Mouse (Mus musculus): ENCODE measurements around the gene Lrrc59.
A peak's percentile ranks its signal among the peaks of the same experiment; 100 is the strongest.
"Not testable (repeated sequence)": the region's sequence is repeated elsewhere in the genome, so short reads cannot be mapped to it uniquely, and the experiment has no call there.

Gene Lrrc59

DNA sequence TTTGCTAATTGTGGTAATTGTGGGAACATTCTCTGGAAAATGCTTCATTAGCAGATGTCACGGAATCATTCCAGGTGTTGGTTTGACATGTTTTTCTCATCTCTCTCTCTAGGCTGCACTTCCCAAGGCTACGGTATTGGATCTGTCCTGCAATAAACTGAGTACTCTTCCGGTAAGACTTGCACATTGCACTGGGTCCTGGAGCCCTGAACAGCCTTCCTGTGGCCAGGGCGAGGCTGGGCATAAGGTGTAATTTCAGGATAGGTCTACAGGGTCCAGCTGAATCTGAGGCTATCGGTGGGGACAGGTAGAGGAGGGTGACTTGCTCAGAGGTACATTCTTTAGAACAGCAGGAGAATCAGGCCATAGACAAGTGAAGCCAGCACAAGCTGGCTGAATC, 2.4 kb downstream of the Lrrc59 start:
- DNase-seq, result no peak

- DNase-seq, result no peak
Observed at GRCm38 (mm10) chr11:94632988-94633387, 3.4 kb downstream of the Lrrc59 start.

GRCm38 (mm10) chr11:94634431-94634830, 4.9 kb downstream of the Lrrc59 start:
- peak; percentile 49 for DNase-seq

DNA sequence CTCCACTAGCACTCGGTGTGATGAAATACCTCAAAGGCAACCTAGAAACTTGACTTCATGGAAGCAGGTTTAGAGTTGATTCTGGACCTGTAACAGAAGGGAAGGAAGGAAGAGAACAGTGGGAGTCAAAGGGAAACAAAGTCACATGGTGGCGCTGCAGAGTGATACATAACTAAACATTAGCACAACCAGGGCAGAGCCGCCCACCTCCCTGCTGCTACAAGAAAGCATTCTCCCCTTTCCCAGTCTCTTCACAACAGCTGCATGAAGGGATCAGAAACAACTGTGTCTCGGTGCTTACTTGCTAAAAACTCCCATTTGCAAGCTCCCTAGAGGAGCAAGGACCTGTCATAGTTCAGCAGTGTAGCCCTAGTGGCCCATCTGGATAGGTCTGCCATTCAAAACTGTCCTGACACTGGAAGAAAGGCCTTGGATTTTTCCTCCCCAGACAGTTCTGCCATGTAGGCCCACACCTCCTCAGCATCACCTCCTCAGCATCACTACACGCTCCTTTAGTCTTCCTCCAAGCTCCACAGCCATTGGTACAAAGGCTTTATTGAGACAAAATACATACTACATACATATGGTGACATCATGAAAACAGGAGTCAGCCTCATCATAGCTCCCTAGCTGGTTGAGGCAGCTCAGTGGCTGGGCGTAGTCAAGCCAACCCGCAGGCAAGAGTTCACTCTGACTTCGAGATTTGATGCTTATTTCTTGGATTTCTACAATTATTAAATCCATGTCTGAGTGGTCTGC, 15.1 kb downstream of the Lrrc59 start:
- no peak for DNase-seq

DNA sequence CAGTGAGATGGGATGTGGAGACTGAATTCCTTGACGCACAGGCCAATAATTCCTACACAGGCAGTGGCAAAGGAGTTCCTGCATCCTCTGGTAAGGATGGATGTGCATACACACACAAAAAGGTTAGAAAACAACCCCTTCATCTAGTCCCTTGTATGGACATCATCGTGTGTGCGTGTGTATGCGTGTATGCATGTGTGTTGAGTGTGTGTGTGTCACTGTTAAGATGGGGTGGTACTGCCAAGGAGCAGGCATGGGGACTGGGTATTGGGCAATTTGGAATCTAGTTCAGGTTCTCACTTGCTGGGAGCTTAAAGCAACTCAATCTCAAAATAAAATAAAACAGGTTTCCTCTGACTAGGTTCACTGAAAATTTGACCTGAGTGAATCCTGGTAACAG, 16.9 kb downstream of the Lrrc59 start:
- DNase-seq, result no peak

DNA sequence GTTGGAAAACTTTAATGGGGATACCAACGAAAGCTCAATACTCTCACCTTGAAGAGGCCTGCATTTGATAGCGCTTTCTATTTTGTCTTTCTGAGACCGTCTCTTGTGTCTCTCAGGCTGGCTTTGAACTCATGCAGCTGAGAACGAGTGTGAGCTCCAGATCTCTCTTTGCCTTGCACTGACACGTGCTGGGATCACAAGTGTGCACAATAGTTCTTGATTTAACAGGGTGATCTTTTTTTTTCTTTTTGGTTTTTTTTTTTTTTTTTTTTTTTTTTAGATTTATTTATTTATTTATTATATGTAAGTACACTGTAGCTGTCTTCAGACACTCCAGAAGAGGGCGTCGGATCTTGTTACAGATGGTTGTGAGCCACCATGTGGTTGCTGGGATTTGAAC, 21.7 kb downstream of the Lrrc59 start:
- DNase-seq, result not testable (repeated sequence)

- DNase-seq, result no peak
Observed at GRCm38 (mm10) chr11:94652973-94653372, 23.4 kb downstream of the Lrrc59 start.

DNA sequence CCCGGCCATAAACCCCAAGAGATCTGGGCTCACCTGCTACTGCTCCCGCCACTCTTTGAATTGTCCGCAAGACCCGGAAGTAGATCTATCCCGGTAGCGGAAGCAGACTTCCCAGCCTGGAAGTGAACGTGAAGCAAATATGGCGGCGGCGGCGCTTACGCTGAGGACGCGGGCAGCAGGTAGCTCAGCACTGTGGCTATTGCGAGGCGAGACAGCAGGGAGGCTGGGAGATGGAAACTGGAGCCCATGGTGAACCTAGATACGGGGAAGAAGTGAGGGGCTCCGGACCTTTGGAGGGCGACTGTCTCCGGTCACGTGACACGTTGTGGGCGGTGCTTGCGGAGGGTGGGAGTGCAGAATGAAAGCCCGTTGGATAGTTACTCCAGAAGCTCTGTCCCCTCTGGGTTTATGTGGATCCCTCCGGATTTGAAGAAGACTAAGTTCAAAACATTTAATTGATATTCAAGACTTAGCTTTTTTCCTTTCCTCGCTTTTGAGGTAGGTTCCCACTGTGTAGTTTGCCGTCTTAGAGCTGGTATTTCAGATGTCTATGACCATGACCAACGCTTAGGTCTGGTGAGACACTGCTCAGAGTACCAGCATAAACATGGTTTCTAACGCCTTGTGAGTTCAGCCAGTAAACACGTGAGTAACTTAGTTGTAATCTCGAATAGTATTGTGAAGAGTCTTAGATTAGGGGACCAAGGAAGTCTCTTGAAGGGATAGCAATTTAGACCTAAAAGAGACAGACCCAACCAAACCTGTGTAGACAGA, 24.3 kb downstream of the Lrrc59 start, which contains the start of the genes Mrpl27 and Eme1:
TSS of gene Mrpl27 (plus strand) at position 105 of the 774 bp plus-strand sequence.
TSS of gene Eme1 (minus strand) at position 302 of the 774 bp plus-strand sequence.
- peak; percentile 91 for DNase-seq

DNA sequence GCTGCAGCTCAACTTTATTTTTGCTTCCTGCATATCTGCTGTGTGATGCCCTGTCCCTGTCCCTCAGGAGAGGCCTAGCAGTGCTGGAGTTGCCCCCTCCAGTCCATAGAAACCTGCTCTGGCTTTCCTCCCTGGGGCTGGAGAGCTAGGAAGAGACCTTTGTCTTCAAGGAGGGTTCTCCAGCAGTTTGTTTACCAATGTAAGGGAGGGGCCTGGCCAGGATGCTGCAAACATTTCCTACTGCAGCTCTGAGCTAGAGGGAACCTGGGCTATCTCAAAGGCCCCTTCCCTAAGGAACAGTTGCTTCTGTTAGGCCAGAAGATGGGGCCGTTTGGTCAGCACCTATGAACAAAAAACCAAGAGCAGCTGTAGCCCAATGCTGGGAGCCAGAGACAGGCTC, 31.8 kb downstream of the Lrrc59 start:
- DNase-seq, result no peak

DNA sequence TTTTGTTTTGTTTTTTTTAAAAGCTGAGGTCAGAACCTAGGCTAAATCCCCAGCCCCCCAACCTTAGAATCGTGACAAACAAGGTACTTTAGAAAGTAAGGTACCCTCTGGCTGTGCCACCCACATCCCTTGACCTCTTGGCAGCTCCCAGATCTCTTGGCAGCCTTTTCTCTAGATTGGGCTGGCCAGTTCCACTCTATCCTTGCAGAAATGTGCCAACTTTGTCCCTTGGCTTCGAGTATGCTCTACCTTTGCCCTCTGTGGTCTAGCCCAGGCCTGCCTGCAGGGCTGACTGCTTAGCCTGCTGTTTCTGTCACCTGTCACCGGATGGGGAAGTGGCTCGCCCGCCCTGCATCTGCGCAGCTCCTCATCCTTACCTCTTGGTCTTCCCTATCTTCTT, 35.7 kb downstream of the Lrrc59 start:
- DNase-seq, result no peak

- no peak for DNase-seq
Observed at GRCm38 (mm10) chr11:94674984-94675383, 45.4 kb downstream of the Lrrc59 start.

- no peak for DNase-seq
Observed at GRCm38 (mm10) chr11:94675446-94675845, 45.9 kb downstream of the Lrrc59 start.

DNA sequence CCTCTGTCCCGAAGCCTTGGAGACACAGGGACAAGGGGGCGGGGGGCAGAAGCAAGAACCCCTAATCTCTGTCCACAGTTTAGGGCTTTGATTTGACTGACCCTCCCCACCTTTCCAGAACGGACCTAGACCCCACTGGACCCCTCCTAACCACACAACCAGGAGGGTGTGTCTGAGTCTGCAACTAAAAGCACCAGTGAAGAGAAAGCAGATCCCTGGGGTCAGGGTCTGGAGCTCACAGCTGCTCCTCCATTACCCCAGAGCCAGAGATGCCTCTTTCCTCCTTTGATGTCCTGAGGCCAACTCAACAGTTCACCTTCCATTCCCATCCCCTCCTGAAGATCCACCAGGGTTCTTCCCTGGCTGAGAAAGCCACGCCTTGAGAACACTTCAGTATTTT, 46.7 kb downstream of the Lrrc59 start:
- no peak for DNase-seq

- peak; percentile 96 for DNase-seq
Observed at GRCm38 (mm10) chr11:94676754-94677606, 47.4 kb downstream of the Lrrc59 start, which contains the start of gene Xylt2. Gene Xylt2, minus strand, starts transcription at chr11:94677515.

GRCm38 (mm10) chr11:94677607-94678145, 48.1 kb downstream of the Lrrc59 start:
- DNase-seq, result no peak

- no peak for DNase-seq
Observed at GRCm38 (mm10) chr11:94680639-94681038, 51.1 kb downstream of the Lrrc59 start.

GRCm38 (mm10) chr11:94681640-94682039, 52.1 kb downstream of the Lrrc59 start:
- no peak for DNase-seq

GRCm38 (mm10) chr11:94682427-94682826, 52.9 kb downstream of the Lrrc59 start:
- DNase-seq, result no peak

GRCm38 (mm10) chr11:94687178-94687577, 57.6 kb downstream of the Lrrc59 start:
- no peak for DNase-seq

DNA sequence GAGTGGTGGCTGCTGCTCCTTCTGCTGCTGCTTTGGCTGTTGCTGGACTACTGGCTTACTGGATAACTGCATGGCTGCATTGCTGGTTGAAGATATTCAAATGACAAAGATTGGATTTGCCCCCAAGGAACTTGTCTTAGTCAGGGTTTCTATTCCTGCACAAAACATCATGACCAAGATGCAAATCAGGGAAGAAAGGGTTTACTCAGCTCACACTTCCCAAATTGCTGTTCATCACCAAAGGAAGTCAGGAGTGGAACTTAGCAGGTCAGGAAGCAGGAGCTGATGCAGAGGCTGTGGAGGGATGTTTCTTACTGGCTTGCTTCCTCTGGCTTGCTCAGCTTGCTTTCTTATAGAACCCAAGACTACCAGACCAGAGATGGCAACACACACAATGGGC, 62.9 kb downstream of the Lrrc59 start:
- not testable (repeated sequence) for DNase-seq

All from kidney, postnatal 10 days (tissue).